Mouse (Mus musculus) embryonic facial prominence, embryonic 11.5 days (tissue): ENCODE data around the gene Babam2. TPM values are rescaled to one million over a fixed set of nuclear protein-coding genes. Genes with fewer than 3 reads are reported as not detected.

Experiments used
- ATAC-seq: fragments of 200-750 bp; cut with Nextera tagmentation; replicated peaks from 2 replicates; pipeline ENCODE4 v1.8.0; 2017; ENCODE audit warnings: low read depth; ENCODE audit not compliant: insufficient number of reproducible peaks, low FRiP score, low TSS enrichment
- DNase-seq: peaks from one replicate; pipeline ENCODE4 v3.0.0-alpha.2; 2015; ENCODE audit warnings: low spot score
- H3K27ac ChIP-seq: fragments of 300-500 bp; sonication (generic); replicated peaks from 2 replicates; pipeline ENCODE4 v1.5.1; 2014; ENCODE audit warnings: mild to moderate bottlenecking, low read depth, low read length, control low read depth
- H3K27me3 ChIP-seq: fragments of 300-500 bp; sonication (generic); 2 replicates; pipeline ENCODE4 v1.6.1; 2014; ENCODE audit warnings: mild to moderate bottlenecking, low read length, moderate library complexity, mixed read lengths; ENCODE audit not compliant: control insufficient read depth, insufficient read depth
- H3K36me3 ChIP-seq: fragments of 300-500 bp; sonication (generic); replicated peaks from 2 replicates; pipeline ENCODE4 v1.6.1; 2014; ENCODE audit warnings: low read depth, mild to moderate bottlenecking, low read length, moderate library complexity, mixed read lengths; ENCODE audit not compliant: control insufficient read depth, insufficient read depth
- H3K4me1 ChIP-seq: fragments of 300-500 bp; sonication (generic); 2 replicates; pipeline ENCODE4 v1.6.1; 2014; ENCODE audit warnings: low read length, mixed read lengths; ENCODE audit not compliant: control insufficient read depth, insufficient read depth
- H3K4me2 ChIP-seq: fragments of 300-500 bp; sonication (generic); 2 replicates; pipeline ENCODE4 v1.6.1; 2014; ENCODE audit warnings: low read depth, mild to moderate bottlenecking, control low read depth, low read length, moderate library complexity
- H3K4me3 ChIP-seq: fragments of 300-500 bp; sonication (generic); 2 replicates; pipeline ENCODE4 v1.5.1; 2014; ENCODE audit warnings: low read depth, low read length, control low read depth
- H3K9ac ChIP-seq: fragments of 300-500 bp; sonication (generic); replicated peaks from 2 replicates; pipeline ENCODE4 v1.6.1; 2014; ENCODE audit warnings: mild to moderate bottlenecking, control low read depth, low read length
- H3K9me3 ChIP-seq: fragments of 300-500 bp; sonication (generic); replicated peaks from 2 replicates; pipeline ENCODE4 v1.6.1; 2016; ENCODE audit warnings: mild to moderate bottlenecking, low read length, inconsistent platforms, mixed read lengths; ENCODE audit not compliant: control insufficient read depth
- WGBS: fragments of 180-500 bp; shearing (Covaris S2); extraction: QIAGEN DNeasy Blood & Tissue Kit; methylation state at CpG from one replicate; pipeline ENCODE4 v1.1.7; 2014; 5-methylcytosine and 5-hydroxymethylcytosine counted together
- polyA plus RNA-seq: library from polyadenylated mRNA; unstranded; fragments of >200 nt; fragmentation: Nextera tagmentation; extraction: Ambion mirVana; gene quantifications from 2 replicates; pipeline ENCODE4 v1.2.1, GENCODE M21; 2014

Gene Babam2
- polyA plus RNA-seq, 1 experiment from 2014 or later, result 38.8 TPM

DNA sequence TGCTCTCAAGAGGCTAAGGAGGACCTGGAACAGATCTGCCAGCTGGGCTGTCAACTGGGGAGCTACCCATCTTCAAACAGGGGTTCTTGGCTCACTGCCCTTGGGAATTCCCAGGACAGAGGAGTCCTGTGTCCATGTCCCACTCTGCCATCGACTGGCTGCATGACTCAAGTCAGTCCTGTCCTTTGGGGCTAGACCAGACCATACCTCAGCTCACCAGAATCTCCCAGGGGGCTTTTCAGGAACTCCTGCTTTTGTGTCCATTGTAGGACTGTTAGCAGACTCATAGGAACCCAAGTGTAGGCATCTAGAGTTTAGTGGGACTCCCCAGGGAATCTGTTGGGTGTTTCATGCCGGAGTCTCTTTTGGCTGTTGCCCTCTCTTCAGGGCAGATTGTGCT, 388.5 kb downstream of the Babam2 start:
- Histone ChIP-seq H3K9me3 (no peaks in the 10 kb centered on the region), H3K9ac (no peak overlapping the region), H3K27ac (no peak overlapping the region), H3K36me3 (no peaks in the 10 kb centered on the region), H3K4me1 (no peaks in the 10 kb centered on the region; the same call in 1 of the 2 replicates), H3K4me2 (no peak overlapping the region), H3K4me3 (no peak overlapping the region), H3K27me3 (no peaks in the 10 kb centered on the region)
- WGBS, result 87% methylated on average over 2 of the region's 2 CpGs
- DNase-seq (no peak), ATAC-seq (no peak)

- H3K27ac ChIP-seq, result no peak overlapping the region
- DNase-seq, result no peak
- no peaks in the 10 kb centered on the region; the same call in 1 of the 2 replicates for H3K4me1 ChIP-seq
- no peak overlapping the region for H3K4me3 ChIP-seq
- no peaks in the 10 kb centered on the region for H3K36me3 ChIP-seq
- H3K9ac ChIP-seq, result no peak overlapping the region
- no peaks in the 10 kb centered on the region for H3K9me3 ChIP-seq
- H3K27me3 ChIP-seq, result no peaks in the 10 kb centered on the region
- no peak overlapping the region for H3K4me2 ChIP-seq
- 77% methylated on average over 6 of the region's 6 CpGs for WGBS
- no peak for ATAC-seq
Measured at GRCm38 (mm10) chr5:32086526-32087090, 389.1 kb downstream of the Babam2 start.

DNA sequence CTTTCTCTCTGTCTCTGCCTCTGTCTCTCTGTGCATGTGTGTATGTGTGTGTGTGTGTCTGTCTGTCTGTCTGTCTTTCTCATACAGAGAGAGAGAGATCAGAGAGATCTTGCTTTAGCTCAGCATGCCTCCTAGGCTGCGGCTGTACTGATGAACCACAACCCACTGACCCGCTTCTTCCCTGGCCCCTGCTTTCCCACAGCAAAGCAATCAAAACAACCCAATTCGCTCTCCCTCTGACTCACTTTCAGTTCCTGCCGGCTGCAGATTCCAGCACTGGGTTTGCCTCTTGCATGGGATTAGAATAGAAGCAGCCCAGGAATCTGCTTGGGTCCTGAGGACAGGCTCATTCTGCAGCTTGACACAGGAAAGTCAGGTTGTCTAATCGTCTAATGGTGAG, 392.0 kb downstream of the Babam2 start:
- Histone ChIP-seq H3K27ac (no peak overlapping the region), H3K9me3 (no peaks in the 10 kb centered on the region), H3K4me1 (no peaks in the 10 kb centered on the region), H3K36me3 (no peaks in the 10 kb centered on the region), H3K9ac (no peak overlapping the region), H3K27me3 (no peaks in the 10 kb centered on the region), H3K4me3 (no peak overlapping the region), H3K4me2 (no peak overlapping the region)
- WGBS, result 51% methylated on average over 5 of the region's 5 CpGs
- ATAC-seq (no peak), DNase-seq (no peak)

DNA sequence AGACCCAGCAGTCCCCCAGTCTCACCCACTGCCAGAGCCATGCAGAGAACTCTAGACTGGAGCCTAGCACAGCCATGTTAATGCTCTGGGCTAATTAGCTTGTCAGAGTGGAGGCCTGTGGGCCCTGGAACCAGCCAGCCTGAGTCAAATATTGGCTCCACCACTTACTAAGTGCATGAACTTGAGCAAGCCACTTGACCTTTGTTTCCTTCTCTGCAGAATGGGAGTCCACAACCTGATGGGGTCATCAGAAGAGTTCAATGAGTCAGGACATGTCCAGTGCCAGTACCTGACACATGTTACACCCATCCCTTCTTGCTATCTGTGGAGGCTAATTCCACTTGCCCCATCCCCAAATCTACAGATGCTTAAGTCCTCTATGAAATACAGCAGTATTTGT, 394.8 kb downstream of the Babam2 start:
- no peaks in the 10 kb centered on the region for H3K27me3 ChIP-seq
- H3K4me2 ChIP-seq, result no peak overlapping the region
- ATAC-seq, result no peak
- no peaks in the 10 kb centered on the region for H3K36me3 ChIP-seq
- no peaks in the 10 kb centered on the region for H3K4me1 ChIP-seq
- no peaks in the 10 kb centered on the region for H3K9me3 ChIP-seq
- no peak overlapping the region for H3K9ac ChIP-seq
- H3K27ac ChIP-seq, result no peak overlapping the region
- no peak for DNase-seq
- H3K4me3 ChIP-seq, result no peak overlapping the region

GRCm38 (mm10) chr5:32098691-32099090, 401.2 kb downstream of the Babam2 start:
- DNase-seq (no peak), ATAC-seq (no peak)
- Histone ChIP-seq H3K4me2 (no peak overlapping the region), H3K4me3 (no peak overlapping the region), H3K9ac (no peak overlapping the region), H3K9me3 (no peaks in the 10 kb centered on the region), H3K36me3 (no peaks in the 10 kb centered on the region), H3K27ac (no peak overlapping the region), H3K27me3 (no peaks in the 10 kb centered on the region), H3K4me1 (no peaks in the 10 kb centered on the region)
- WGBS, result 88% methylated on average over 3 of the region's 3 CpGs

- H3K27me3 ChIP-seq, result no peaks in the 10 kb centered on the region
- no peak overlapping the region for H3K4me2 ChIP-seq
- H3K4me3 ChIP-seq, result no peak overlapping the region
- no peaks in the 10 kb centered on the region for H3K4me1 ChIP-seq
- H3K36me3 ChIP-seq, result no peaks in the 10 kb centered on the region
- 45% methylated on average over 5 of the region's 5 CpGs for WGBS
- no peak overlapping the region for H3K27ac ChIP-seq
- no peak overlapping the region for H3K9ac ChIP-seq
- ATAC-seq, result no peak
- no peak for DNase-seq
- H3K9me3 ChIP-seq, result no peaks in the 10 kb centered on the region
Measured at GRCm38 (mm10) chr5:32102484-32102883, 405.0 kb downstream of the Babam2 start.

DNA sequence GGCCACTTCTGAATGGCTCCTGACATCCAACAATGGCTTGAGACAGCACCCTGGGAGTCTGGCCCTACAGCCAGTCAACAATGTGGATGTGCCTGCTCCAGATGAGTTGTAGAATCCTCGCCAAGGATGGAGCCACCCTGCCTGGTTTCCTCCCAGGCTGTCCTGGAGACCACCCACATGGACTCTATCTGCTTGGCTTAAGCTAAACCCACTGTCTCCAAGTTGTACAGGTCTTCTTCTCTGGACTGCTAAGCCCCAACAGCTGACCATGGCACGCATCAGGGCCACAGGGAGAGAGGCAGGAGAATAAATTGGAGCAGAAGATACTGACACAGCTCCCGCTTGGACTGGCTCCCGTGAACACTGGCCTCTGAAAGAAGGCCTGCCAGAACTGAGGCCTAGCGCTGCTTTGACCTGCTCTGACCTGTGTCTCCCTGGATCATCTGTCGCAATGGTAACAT, 405.5 kb downstream of the Babam2 start:
- WGBS, result 78% methylated on average over 6 of the region's 6 CpGs
- H3K27ac ChIP-seq, result no peak overlapping the region

DNA sequence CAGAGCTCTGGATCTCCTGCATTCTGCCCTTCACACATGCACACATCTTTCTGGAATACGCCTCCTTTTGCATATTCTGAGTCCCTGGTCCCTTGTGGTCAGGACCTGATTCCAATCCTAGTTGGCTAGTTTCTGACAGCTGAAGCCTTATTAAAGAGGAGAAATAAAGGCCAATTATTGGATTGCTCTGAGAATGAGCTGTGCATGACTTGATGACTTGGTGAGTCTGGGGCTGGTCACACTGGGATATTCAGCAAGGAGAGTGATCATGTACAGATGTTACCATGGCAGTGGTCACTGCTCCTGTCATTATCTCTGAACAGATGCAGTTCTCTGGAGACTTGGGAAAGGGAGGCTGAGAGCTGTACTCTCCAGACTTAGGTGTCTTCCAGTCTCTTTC, 406.1 kb downstream of the Babam2 start:
- Histone ChIP-seq H3K4me2 (no peak overlapping the region), H3K9ac (no peak overlapping the region), H3K9me3 (no peaks in the 10 kb centered on the region), H3K27me3 (no peaks in the 10 kb centered on the region), H3K4me1 (no peaks in the 10 kb centered on the region), H3K27ac (no peak overlapping the region), H3K4me3 (no peak overlapping the region), H3K36me3 (no peaks in the 10 kb centered on the region)
- ATAC-seq (no peak), DNase-seq (no peak)
- 91% methylated on average over 1 of the region's 1 CpGs for WGBS

More for the DNA sequence above, 405.5 kb downstream of the Babam2 start:
- Histone ChIP-seq H3K9me3 (no peaks in the 10 kb centered on the region), H3K27me3 (no peaks in the 10 kb centered on the region), H3K9ac (no peak overlapping the region), H3K4me1 (no peaks in the 10 kb centered on the region), H3K4me2 (no peak overlapping the region), H3K4me3 (no peak overlapping the region), H3K36me3 (no peaks in the 10 kb centered on the region)
- ATAC-seq, result no peak
- DNase-seq, result no peak
